Mouse (Mus musculus) kidney, postnatal 0 days (tissue): Measurements from ENCODE around the gene Map4k2. TPM values are rescaled to one million over a fixed set of nuclear protein-coding genes. Genes with fewer than 3 reads are reported as not detected.
A peak's percentile ranks its signal among the peaks of the same experiment; 100 is the strongest.

Source experiments
- ATAC-seq: fragments of 200-750 bp; cut with Nextera tagmentation; replicated peaks from 2 replicates; pipeline ENCODE4 v1.8.0; 2017; ENCODE audit warnings: low read depth, moderate number of reproducible peaks, moderate TSS enrichment, moderate library complexity; ENCODE audit not compliant: low FRiP score
- DNase-seq: peaks from one replicate; pipeline ENCODE4 v3.0.0-alpha.2; 2016; ENCODE audit warnings: low spot score
- H3K27ac ChIP-seq: fragments of 300-500 bp; sonication (generic); 2 replicates; pipeline ENCODE4 v1.5.1; 2014; ENCODE audit warnings: mild to moderate bottlenecking
- H3K27me3 ChIP-seq: fragments of 300-500 bp; sonication (generic); 2 replicates; pipeline ENCODE4 v1.6.1; 2014; ENCODE audit warnings: low read length, mixed read lengths; ENCODE audit not compliant: insufficient read depth
- H3K36me3 ChIP-seq: fragments of 300-500 bp; sonication (generic); 2 replicates; pipeline ENCODE4 v1.6.1; 2014; ENCODE audit warnings: low read length, mixed read lengths; ENCODE audit not compliant: insufficient read depth
- H3K4me1 ChIP-seq: fragments of 300-500 bp; sonication (generic); replicated peaks from 2 replicates; pipeline ENCODE4 v1.6.1; 2014; ENCODE audit warnings: antibody characterized with exemption, low read length, mixed read lengths; ENCODE audit not compliant: insufficient read depth
- H3K4me2 ChIP-seq: fragments of 300-500 bp; sonication (generic); 2 replicates; pipeline ENCODE4 v1.6.1; 2014; ENCODE audit warnings: mild to moderate bottlenecking, low read length, moderate library complexity, mixed read lengths
- H3K4me3 ChIP-seq: fragments of 300-500 bp; sonication (generic); replicated peaks from 2 replicates; pipeline ENCODE4 v1.5.1; 2014; ENCODE audit warnings: low read depth, low read length
- H3K9ac ChIP-seq: fragments of 300-500 bp; sonication (generic); 2 replicates; pipeline ENCODE4 v1.6.1; 2014; ENCODE audit warnings: low read depth, low read length
- H3K9me3 ChIP-seq: fragments of 300-500 bp; sonication (generic); replicated peaks from 2 replicates; pipeline ENCODE4 v1.6.1; 2016; ENCODE audit warnings: low read length, inconsistent platforms, mixed read lengths
- CTCF ChIP-seq: IDR thresholded peaks from 2 replicates; pipeline ENCODE4 v1.5.1; 2016; ENCODE audit warnings: antibody characterized with exemption, low read depth, mild to moderate bottlenecking, moderate library complexity
- WGBS: fragments of 180-500 bp; shearing (Covaris S2); extraction: QIAGEN DNeasy Blood & Tissue Kit; methylation state at CpG from one replicate; pipeline ENCODE4 v1.1.7; 2014; 5-methylcytosine and 5-hydroxymethylcytosine counted together
- polyA plus RNA-seq: library from polyadenylated mRNA; unstranded; fragments of >200 nt; fragmentation: Nextera tagmentation; extraction: Ambion mirVana; gene quantifications from 2 replicates; pipeline ENCODE4 v1.2.1, GENCODE M21; 2015

Map4k2 gene
- polyA plus RNA-seq, 1 experiment from 2014 or later = 12.2 TPM

- ATAC-seq = no peak; the same call in 1 of the 2 replicates
- Histone ChIP-seq H3K27me3 (no peaks in the 10 kb centered on the region), H3K27ac (peak overlapping the region; percentile 73), H3K36me3 (peaks cover 39% of the 10 kb centered on the region), H3K9me3 (no peaks in the 10 kb centered on the region), H3K4me2 (no peak overlapping the region), H3K4me1 (no peaks in the 10 kb centered on the region), H3K4me3 (no peak overlapping the region), H3K9ac (no peak overlapping the region)
- TF ChIP-seq CTCF = no peak
- no peak for DNase-seq
- 68% methylated on average over 7 of the region's 7 CpGs for WGBS
Measured at GRCm38 (mm10) chr19:6299450-6300267, 41.3 kb upstream of the Map4k2 start.

DNA sequence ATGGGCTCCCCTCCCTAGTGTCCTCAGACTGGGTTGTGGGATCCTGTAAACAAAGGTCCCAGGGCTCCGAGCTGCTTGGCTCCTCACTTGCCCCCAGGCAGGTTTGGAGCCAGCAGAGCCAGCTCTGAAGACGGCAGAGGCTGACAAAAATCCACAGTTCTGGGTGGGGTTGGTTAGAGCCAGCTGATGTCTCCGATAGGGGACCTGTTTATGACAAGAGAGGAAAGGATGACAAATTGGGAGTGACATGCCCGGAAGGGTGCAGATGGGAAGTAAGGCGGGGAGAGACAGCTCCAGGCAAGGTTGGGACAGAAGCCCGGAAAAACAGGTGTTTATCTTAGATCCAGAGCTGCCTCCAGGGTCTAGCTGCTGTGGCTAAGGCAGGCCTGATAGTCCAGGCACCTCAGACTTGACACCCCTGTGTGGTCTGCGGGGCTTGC, 40.5 kb upstream of the Map4k2 start:
- H3K27ac ChIP-seq = peak overlapping the region; percentile 73
- WGBS = 67% methylated on average over 7 of the region's 7 CpGs
- H3K27me3 ChIP-seq = no peaks in the 10 kb centered on the region
- H3K9ac ChIP-seq = 0 out of 2 replicates have a peak overlapping the region, but pooled peaks have one; percentile 4
- ATAC-seq = no peak
- peaks cover 31% of the 10 kb centered on the region for H3K36me3 ChIP-seq
- H3K4me2 ChIP-seq = no peak overlapping the region
- H3K4me1 ChIP-seq = no peaks in the 10 kb centered on the region
- no peaks in the 10 kb centered on the region for H3K9me3 ChIP-seq
- TF ChIP-seq CTCF = no peak
- no peak overlapping the region for H3K4me3 ChIP-seq
- no peak for DNase-seq

DNA sequence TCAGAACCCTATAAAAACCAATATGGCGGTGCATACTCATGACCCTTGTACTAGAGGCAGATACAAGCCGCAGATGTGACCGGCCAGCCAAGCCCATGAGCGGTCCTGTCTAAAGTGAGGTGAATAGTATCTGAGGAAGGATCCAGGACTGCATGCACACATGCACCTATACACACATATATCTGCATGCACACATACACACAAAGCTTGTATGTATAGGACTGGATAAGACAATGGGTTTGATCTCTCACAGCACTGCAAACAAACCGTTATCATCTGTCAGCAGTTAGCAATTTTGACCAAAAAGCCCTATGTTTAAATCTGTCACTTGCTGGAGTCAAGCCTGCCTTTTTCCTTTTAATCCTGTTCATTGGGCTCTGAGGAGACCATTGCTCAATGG, 38.8 kb upstream of the Map4k2 start:
- Histone ChIP-seq H3K9ac (no peak overlapping the region), H3K27me3 (no peaks in the 10 kb centered on the region), H3K9me3 (no peaks in the 10 kb centered on the region), H3K27ac (0 out of 2 replicates have a peak overlapping the region, but pooled peaks have one; percentile 8), H3K4me3 (no peak overlapping the region), H3K4me2 (no peak overlapping the region), H3K4me1 (peaks cover 4% of the 10 kb centered on the region; the same call in 1 of the 2 replicates), H3K36me3 (peaks cover 26% of the 10 kb centered on the region)
- 94% methylated on average over 5 of the region's 5 CpGs for WGBS
- TF ChIP-seq CTCF = no peak
- ATAC-seq (no peak), DNase-seq (no peak)

DNA sequence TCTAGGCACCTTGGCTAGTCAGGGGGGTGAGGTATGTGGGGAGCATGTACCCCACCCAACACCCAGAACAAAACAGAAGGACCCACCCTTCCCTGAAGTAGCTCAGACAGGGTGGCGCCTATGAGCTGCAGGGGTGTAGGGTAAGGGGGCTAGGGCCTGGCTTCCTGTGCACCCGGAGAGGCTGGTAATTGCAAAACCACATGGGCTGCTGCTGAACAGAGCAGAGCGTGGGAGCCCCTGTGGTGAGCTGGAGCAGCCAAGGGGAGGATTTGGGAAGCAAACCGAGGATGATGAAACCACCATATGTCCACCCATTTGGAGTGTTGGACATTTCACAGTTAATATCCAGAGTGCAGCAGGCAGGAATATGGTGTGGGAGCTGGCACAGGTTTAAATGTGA, 38.4 kb upstream of the Map4k2 start:
- ATAC-seq (no peak), DNase-seq (no peak)
- Histone ChIP-seq H3K27me3 (no peaks in the 10 kb centered on the region), H3K9ac (no peak overlapping the region), H3K9me3 (no peaks in the 10 kb centered on the region), H3K4me3 (no peak overlapping the region), H3K4me1 (peaks cover 8% of the 10 kb centered on the region; the same call in 1 of the 2 replicates), H3K27ac (0 out of 2 replicates have a peak overlapping the region, but pooled peaks have one; percentile 8), H3K4me2 (no peak overlapping the region), H3K36me3 (peaks cover 22% of the 10 kb centered on the region)
- 30% methylated on average over 4 of the region's 4 CpGs for WGBS
- no peak for TF ChIP-seq CTCF

DNA sequence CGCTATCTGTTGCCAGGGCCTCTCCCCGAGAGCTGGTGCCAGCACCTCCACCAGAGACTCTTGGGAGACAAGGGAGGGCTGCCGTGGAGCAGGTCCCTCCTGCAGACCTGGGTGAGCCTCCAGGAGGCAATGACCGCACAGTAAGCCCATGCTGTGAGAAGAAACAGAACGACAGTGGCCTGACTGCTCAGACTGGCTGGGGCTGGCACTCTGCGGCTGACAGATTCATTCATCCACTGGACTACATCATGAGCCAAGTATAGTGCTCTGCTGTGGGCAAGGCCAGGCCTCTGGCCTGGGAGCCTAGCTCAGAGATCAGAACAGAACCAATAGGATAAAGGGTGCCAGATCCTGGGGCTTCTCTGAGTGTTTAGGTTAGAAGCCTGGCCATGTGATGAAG, 37.1 kb upstream of the Map4k2 start:
- Histone ChIP-seq H3K36me3 (peaks cover 8% of the 10 kb centered on the region; the same call in 1 of the 2 replicates), H3K9ac (no peak overlapping the region), H3K9me3 (no peaks in the 10 kb centered on the region), H3K27me3 (no peaks in the 10 kb centered on the region), H3K27ac (no peak overlapping the region), H3K4me1 (peaks cover 15% of the 10 kb centered on the region; the same call in 1 of the 2 replicates), H3K4me3 (no peak overlapping the region), H3K4me2 (no peak overlapping the region)
- 78% methylated on average over 6 of the region's 6 CpGs for WGBS
- TF ChIP-seq CTCF = no peak
- ATAC-seq = no peak
- DNase-seq = no peak

DNA sequence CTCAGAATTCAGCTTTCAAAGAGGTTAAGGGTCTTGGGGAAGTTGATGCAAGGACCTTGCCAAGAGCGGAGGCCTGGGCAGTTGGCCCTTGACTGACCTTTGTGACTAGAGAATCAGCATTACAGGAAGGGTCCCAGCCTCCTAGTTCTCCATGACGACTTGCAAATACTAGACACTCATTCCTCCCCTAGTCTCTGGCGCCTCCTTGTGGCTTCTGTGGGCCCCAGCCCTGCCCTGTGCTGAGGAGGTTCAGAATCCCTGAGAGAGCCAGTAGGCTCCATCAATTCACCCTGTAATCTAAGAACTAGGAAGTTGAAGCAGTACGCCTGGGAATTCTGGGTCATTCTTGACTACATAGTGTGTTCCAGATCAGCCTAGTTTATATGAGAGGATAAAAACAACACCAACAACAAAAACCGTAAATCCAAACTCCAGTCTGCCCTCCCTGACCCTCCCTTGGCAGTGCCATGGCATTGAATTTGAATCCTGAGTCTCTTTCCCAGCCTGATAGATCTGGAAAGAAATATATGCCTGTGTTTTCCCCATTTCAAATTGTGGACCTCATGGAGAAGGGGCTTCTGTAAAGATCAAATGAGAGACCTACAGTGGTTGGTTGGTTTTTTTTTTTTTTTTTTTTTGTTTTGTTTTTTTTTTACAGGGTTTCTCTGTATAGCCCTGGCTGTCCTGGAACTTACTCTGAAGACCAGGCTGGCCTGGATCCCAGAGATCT, 36.0 kb upstream of the Map4k2 start:
- Histone ChIP-seq H3K4me1 (peaks cover 15% of the 10 kb centered on the region; the same call in 1 of the 2 replicates), H3K9me3 (no peaks in the 10 kb centered on the region), H3K4me2 (no peak overlapping the region), H3K27me3 (no peaks in the 10 kb centered on the region), H3K4me3 (no peak overlapping the region), H3K9ac (no peak overlapping the region), H3K27ac (no peak overlapping the region), H3K36me3 (peaks cover 4% of the 10 kb centered on the region; the same call in 1 of the 2 replicates)
- DNase-seq (peak; percentile 96), ATAC-seq (peak; percentile 63; the same call in 1 of the 2 replicates)
- WGBS = 17% methylated on average over 5 of the region's 5 CpGs
- TF ChIP-seq CTCF = peak; percentile 100
